ENCODE assay signal across 9 mouse cellular contexts in the genomic region with DNA sequence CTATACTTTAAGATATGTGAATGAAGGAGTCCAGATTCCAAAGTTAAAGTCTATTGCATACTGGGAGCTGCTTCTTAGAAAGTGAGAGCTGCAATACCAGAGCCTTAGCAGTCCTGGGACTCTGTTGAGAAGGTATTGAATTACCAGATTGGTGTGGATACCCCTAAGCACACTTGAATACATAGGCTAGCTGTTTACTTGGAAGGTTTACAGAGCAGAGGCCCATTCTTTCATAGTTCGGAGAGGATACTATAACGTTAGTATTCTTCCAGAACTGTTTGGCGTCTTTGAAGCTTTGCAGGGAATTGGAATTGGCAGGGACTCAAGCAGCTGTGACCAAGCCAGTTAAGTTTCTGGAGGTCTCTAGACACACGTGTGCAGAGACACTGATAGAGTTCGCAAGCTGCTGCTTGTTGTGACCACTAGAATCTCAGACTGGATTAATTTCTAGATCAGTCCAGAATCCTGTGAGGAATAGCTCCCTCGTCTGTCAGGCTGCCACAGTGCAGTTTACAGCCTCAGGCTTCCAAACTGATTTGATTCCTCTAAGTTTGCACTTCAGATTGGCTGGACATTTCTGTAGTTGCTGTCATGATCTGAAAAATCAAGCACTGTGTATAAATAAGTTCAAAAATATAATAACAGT. TPM values are rescaled to one million over a fixed set of nuclear protein-coding genes. Genes with fewer than 3 reads are reported as not detected.
DNase-seq lines count a peak whose midpoint lies in the region; ATAC-seq lines count a peak whose summit lies in the region.
"Had no signal": no experiment of that assay in that cellular context is flagged by ENCODE, and none has a peak within 500 bp of the region (broad histone marks: within the 10 kb centered on the region; RNA-seq: fewer than 3 reads in every experiment).

No protein-coding gene starts in this region.

- H3K27ac ChIP-seq in heart, embryonic 16.5 days (ENCODE audit: low read length) = no peak overlapping the region
- H3K27ac ChIP-seq in hindbrain, embryonic 16.5 days (ENCODE audit: low read depth, low read length) = no peak overlapping the region

- no peak overlapping the region for H3K4me2 ChIP-seq in heart, embryonic 16.5 days (ENCODE audit: low read depth, low read length)
- H3K4me2 ChIP-seq in hindbrain, embryonic 16.5 days (ENCODE audit: low read length) = no peak overlapping the region

- intact Hi-C loops in left cerebral cortex, postnatal 4 days (cut with DNase I) = loop anchor here (5.0 kb wide), 1 partner anchor 687 kb away; no protein-coding TSS in a partner anchor

- no peak for DNase-seq in heart, adult 11 months
- peak; percentile 29 for DNase-seq in ES-CJ7 (ENCODE audit: low read depth, low spot score)
- peak; percentile 25 to 47 for DNase-seq in cerebellum, postnatal 4 days (ENCODE audit: low spot score in 2 of 2)
- peak; percentile 61 for DNase-seq in left cerebral cortex, postnatal 4 days
- DNase-seq in right cerebral cortex, postnatal 36 days (ENCODE audit: low spot score in 2 of 2) = peak; percentile 41 to 43
- DNase-seq in spleen, adult 12 weeks (ENCODE audit: low spot score) = no peak

- H3K27me3 ChIP-seq in heart, embryonic 16.5 days (ENCODE audit: control insufficient read depth, insufficient read depth, low read length) = no peaks in the 10 kb centered on the region
- H3K27me3 ChIP-seq in hindbrain, embryonic 16.5 days (replicated peaks; ENCODE audit: control insufficient read depth, insufficient read depth, low read length) = no peaks in the 10 kb centered on the region

- ATAC-seq in heart, embryonic 16.5 days (replicated peaks; ENCODE audit: extremely low read depth, insufficient read depth, low FRiP score) = peak; percentile 37; the same call in 1 of the 2 replicates
- peak; percentile 80 for ATAC-seq in hindbrain, embryonic 16.5 days

- no peaks in the 10 kb centered on the region for H3K4me1 ChIP-seq in heart, embryonic 16.5 days (ENCODE audit: control insufficient read depth, insufficient read depth, low read length)
- no peaks in the 10 kb centered on the region for H3K4me1 ChIP-seq in hindbrain, embryonic 16.5 days (ENCODE audit: control insufficient read depth, insufficient read depth, low read depth, low read length)

- WGBS in heart, embryonic 16.5 days = 38% methylated on average over 6 of the region's 6 CpGs
- WGBS in hindbrain, embryonic 16.5 days = 40% methylated on average over 6 of the region's 6 CpGs

- H3K4me3 ChIP-seq in heart, embryonic 16.5 days (ENCODE audit: low read length) = no peak overlapping the region
- no peak overlapping the region for H3K4me3 ChIP-seq in hindbrain, embryonic 16.5 days (ENCODE audit: low read length)

- H3K36me3 ChIP-seq in heart, embryonic 16.5 days (ENCODE audit: control insufficient read depth, insufficient read depth) = no peaks in the 10 kb centered on the region
- no peaks in the 10 kb centered on the region for H3K36me3 ChIP-seq in hindbrain, embryonic 16.5 days (ENCODE audit: control insufficient read depth, insufficient read depth, low read length)

- H3K9me3 ChIP-seq in heart, embryonic 16.5 days (replicated peaks; ENCODE audit: control insufficient read depth, low read length) = no peaks in the 10 kb centered on the region
- no peaks in the 10 kb centered on the region for H3K9me3 ChIP-seq in hindbrain, embryonic 16.5 days (ENCODE audit: control insufficient read depth, low read length)

- H3K9ac ChIP-seq in heart, embryonic 16.5 days (ENCODE audit: low read length) = no peak overlapping the region
- no peak overlapping the region for H3K9ac ChIP-seq in hindbrain, embryonic 16.5 days (ENCODE audit: low read depth, low read length)

RNA-seq across cellular contexts. Expression of gene Gpr37, which starts 18.8 kb away (rescaled TPM):
- polyA plus RNA-seq in heart, embryonic 16.5 days (2015; fragmentation: Nextera tagmentation; extraction: Ambion mirVana) = 1.5 and 1.7 TPM in 2 replicates
- 5.7 and 6.2 TPM in 2 replicates for polyA plus RNA-seq in hindbrain, embryonic 16.5 days (2015; fragmentation: Nextera tagmentation; extraction: Ambion mirVana)
- 10 to 100 TPM; 11.2 to 11.7 TPM for total RNA-seq in left cerebral cortex, postnatal 4 days (2021)
- total RNA-seq: heart, postnatal 36 days had no signal

Comparison
In these comparisons a context has a peak if more than half of its experiments do, and no peak if none do; other contexts are left out.
1. DNase-seq: peak in ES-CJ7 (single experiment), cerebellum, postnatal 4 days (2 of 2), left cerebral cortex, postnatal 4 days (single experiment) and right cerebral cortex, postnatal 36 days (2 of 2); none in heart, adult 11 months (single experiment) and spleen, adult 12 weeks (single experiment).